Mouse (Mus musculus): ENCODE data around the gene Plscr2.

GRCm38 (mm10) chr9:92326813-92327212 lies 51.4 kb downstream of the Plscr2 start:
- TF ChIP-seq CTCF (IDR thresholded peaks at IDR 0.05; ENCODE audit: borderline replicate concordance, insufficient read depth, low read length) (no peak), POLR2A (IDR thresholded peaks at IDR 0.05; ENCODE audit: low read depth, low read length) (no peak)

Measured in embryonic fibroblast, embryonic 13.5 days (primary cell).